Mouse (Mus musculus): ENCODE measurements around the gene Gm20379. TPM values are rescaled to one million over a fixed set of nuclear protein-coding genes. Genes with fewer than 3 reads are reported as not detected.

Gm20379 gene
- polyA plus RNA-seq, 1 experiment from 2014 or later: 0.74 TPM

GRCm38 (mm10) chr13:92351100-92351499 lies 45.3 kb downstream of the Gm20379 start:
- WGBS: 95% methylated on average over 6 of the region's 6 CpGs
- H3K27me3 ChIP-seq (ENCODE audit: control insufficient read depth, insufficient read depth, low read length): no peaks in the 10 kb centered on the region

GRCm38 (mm10) chr13:92353956-92354355 lies 48.2 kb downstream of the Gm20379 start:
- H3K4me3 ChIP-seq (ENCODE audit: low read depth, low read length): peak overlapping the region; percentile 68
- H3K9ac ChIP-seq (ENCODE audit: low read length): peak overlapping the region; percentile 63
- 34% methylated on average over 4 of the region's 4 CpGs for WGBS
- no peak overlapping the region for H3K27ac ChIP-seq (ENCODE audit: low read depth, low read length)
- ATAC-seq (ENCODE audit: low FRiP score): no peak
- peaks cover 2% of the 10 kb centered on the region; the same call in 1 of the 2 replicates for H3K36me3 ChIP-seq (ENCODE audit: control insufficient read depth, insufficient read depth, low read length)
- no peaks in the 10 kb centered on the region for H3K27me3 ChIP-seq (ENCODE audit: control insufficient read depth, insufficient read depth, low read length)
- H3K4me1 ChIP-seq (ENCODE audit: control insufficient read depth, insufficient read depth, low read length): peaks cover 10% of the 10 kb centered on the region; the same call in 1 of the 2 replicates
- no peaks in the 10 kb centered on the region for H3K9me3 ChIP-seq (ENCODE audit: control insufficient read depth, low read length)
- no peak for DNase-seq (ENCODE audit: low spot score, missing footprints)
- H3K4me2 ChIP-seq: peak overlapping the region; percentile 64

More at GRCm38 (mm10) chr13:92351100-92351499, 45.3 kb downstream of the Gm20379 start:
- Histone ChIP-seq H3K9ac (ENCODE audit: low read length) (no peak overlapping the region), H3K4me2 (no peak overlapping the region), H3K4me1 (ENCODE audit: control insufficient read depth, insufficient read depth, low read length) (peaks cover 6% of the 10 kb centered on the region; the same call in 1 of the 2 replicates), H3K9me3 (ENCODE audit: control insufficient read depth, low read length) (no peaks in the 10 kb centered on the region), H3K36me3 (ENCODE audit: control insufficient read depth, insufficient read depth, low read length) (peaks cover 2% of the 10 kb centered on the region; the same call in 1 of the 2 replicates), H3K4me3 (ENCODE audit: low read depth, low read length) (no peak overlapping the region), H3K27ac (ENCODE audit: low read depth, low read length) (no peak overlapping the region)
- DNase-seq (ENCODE audit: low spot score, missing footprints) (no peak), ATAC-seq (ENCODE audit: low FRiP score) (no peak)

GRCm38 (mm10) chr13:92354456-92355271 lies 48.9 kb downstream of the Gm20379 start, which contains the start of the genes Dhfr and Msh3:
Gene Dhfr (plus strand): TSS chr13:92354726.
Gene Msh3 (minus strand): TSS chr13:92355003.
- no peaks in the 10 kb centered on the region for H3K27me3 ChIP-seq (ENCODE audit: control insufficient read depth, insufficient read depth, low read length)
- ATAC-seq (ENCODE audit: low FRiP score) (peak; percentile 98), DNase-seq (ENCODE audit: low spot score, missing footprints) (peak; percentile 100)
- H3K4me1 ChIP-seq (ENCODE audit: control insufficient read depth, insufficient read depth, low read length): peaks cover 10% of the 10 kb centered on the region; the same call in 1 of the 2 replicates
- peak within 1 kb of the TSS; percentile 68 for H3K4me3 ChIP-seq (ENCODE audit: low read depth, low read length)
- peak within 1 kb of the TSS; percentile 90 for H3K4me2 ChIP-seq
- no peaks in the 10 kb centered on the region for H3K9me3 ChIP-seq (ENCODE audit: control insufficient read depth, low read length)
- WGBS: under 1% methylated on average over 75 of the region's 76 CpGs
- peak within 1 kb of the TSS; percentile 73 for H3K9ac ChIP-seq (ENCODE audit: low read length)
- H3K36me3 ChIP-seq (ENCODE audit: control insufficient read depth, insufficient read depth, low read length): no peaks in the 10 kb centered on the region; the same call in 1 of the 2 replicates
- peak within 1 kb of the TSS; percentile 46 for H3K27ac ChIP-seq (ENCODE audit: low read depth, low read length)

GRCm38 (mm10) chr13:92355272-92355643 lies 49.5 kb downstream of the Gm20379 start:
- WGBS: 0% methylated on average over 24 of the region's 24 CpGs
- no peaks in the 10 kb centered on the region for H3K9me3 ChIP-seq (ENCODE audit: control insufficient read depth, low read length)
- DNase-seq (ENCODE audit: low spot score, missing footprints) (no peak), ATAC-seq (ENCODE audit: low FRiP score) (peak; percentile 64)
- no peaks in the 10 kb centered on the region; the same call in 1 of the 2 replicates for H3K36me3 ChIP-seq (ENCODE audit: control insufficient read depth, insufficient read depth, low read length)
- H3K9ac ChIP-seq (ENCODE audit: low read length): peak overlapping the region; percentile 73
- peaks cover 10% of the 10 kb centered on the region; the same call in 1 of the 2 replicates for H3K4me1 ChIP-seq (ENCODE audit: control insufficient read depth, insufficient read depth, low read length)
- H3K4me2 ChIP-seq: peak overlapping the region; percentile 90
- H3K4me3 ChIP-seq (ENCODE audit: low read depth, low read length): peak overlapping the region; percentile 68
- H3K27me3 ChIP-seq (ENCODE audit: control insufficient read depth, insufficient read depth, low read length): no peaks in the 10 kb centered on the region
- peak overlapping the region; percentile 36; the same call in 1 of the 2 replicates for H3K27ac ChIP-seq (ENCODE audit: low read depth, low read length)

- 73% methylated on average over 7 of the region's 7 CpGs for WGBS
These were observed 50.6 kb downstream of the Gm20379 start for GRCm38 (mm10) chr13:92356376-92356775.

More at GRCm38 (mm10) chr13:92356376-92356775, 50.6 kb downstream of the Gm20379 start:
- Histone ChIP-seq H3K4me1 (ENCODE audit: control insufficient read depth, insufficient read depth, low read length) (peaks cover 10% of the 10 kb centered on the region; the same call in 1 of the 2 replicates), H3K27ac (ENCODE audit: low read depth, low read length) (no peak overlapping the region), H3K4me2 (peak overlapping the region; percentile 90), H3K4me3 (ENCODE audit: low read depth, low read length) (peak overlapping the region; percentile 68; the same call in 1 of the 2 replicates), H3K9ac (ENCODE audit: low read length) (no peak overlapping the region), H3K9me3 (ENCODE audit: control insufficient read depth, low read length) (no peaks in the 10 kb centered on the region), H3K27me3 (ENCODE audit: control insufficient read depth, insufficient read depth, low read length) (no peaks in the 10 kb centered on the region), H3K36me3 (ENCODE audit: control insufficient read depth, insufficient read depth, low read length) (no peaks in the 10 kb centered on the region; the same call in 1 of the 2 replicates)
- DNase-seq (ENCODE audit: low spot score, missing footprints): no peak
- no peak for ATAC-seq (ENCODE audit: low FRiP score)

Other genes with a start within 250 kb of the Gm20379 start
- 0.11 TPM in 1 of 2 replicates, not detected in the other for gene Rasgrf2, start 174.3 kb upstream of the Gm20379 start, polyA plus RNA-seq (2014; fragmentation: Nextera tagmentation; extraction: Ambion mirVana)
- 25.3 and 25.8 TPM in 2 replicates for gene Dhfr, start 48.7 kb downstream of the Gm20379 start, polyA plus RNA-seq (2014; fragmentation: Nextera tagmentation; extraction: Ambion mirVana)
- gene Msh3, start 49.0 kb downstream of the Gm20379 start, polyA plus RNA-seq (2014; fragmentation: Nextera tagmentation; extraction: Ambion mirVana): 35.3 and 41.2 TPM in 2 replicates
- 0.11 and 0.15 TPM in 2 replicates for gene Ankrd34b, start 119.9 kb downstream of the Gm20379 start, polyA plus RNA-seq (2014; fragmentation: Nextera tagmentation; extraction: Ambion mirVana)
- gene Fam151b, start 178.0 kb downstream of the Gm20379 start, polyA plus RNA-seq (2014; fragmentation: Nextera tagmentation; extraction: Ambion mirVana): 0.18 TPM in 1 of 2 replicates, not detected in the other
- gene Zfyve16, start 224.9 kb downstream of the Gm20379 start, polyA plus RNA-seq (2014; fragmentation: Nextera tagmentation; extraction: Ambion mirVana): 13.4 and 16.5 TPM in 2 replicates

Measured in midbrain, embryonic 11.5 days (tissue).